Mouse (Mus musculus): ENCODE data around the gene Cyp2j13. TPM values are rescaled to one million over a fixed set of nuclear protein-coding genes. Genes with fewer than 3 reads are reported as not detected.
"Not testable (repeated sequence)": the region's sequence is repeated elsewhere in the genome, so short reads cannot be mapped to it uniquely, and the experiment has no call there.

Gene Cyp2j13
- polyA plus RNA-seq (2012; rRNA removed), result not detected in 2 replicates
- polyA plus RNA-seq (2014; fragmentation: Nextera tagmentation; extraction: Ambion mirVana), result not detected in 2 replicates

- H3K27ac ChIP-seq, result no peak within 1 kb of the TSS
- TF ChIP-seq CTCF (IDR thresholded peaks at IDR 0.05; ENCODE audit: low read depth), result no peak
- no peak for TF ChIP-seq EP300 (IDR thresholded peaks at IDR 0.05; ENCODE audit: low read depth)
- ATAC-seq (ENCODE audit: insufficient read depth), result no peak
- H3K4me3 ChIP-seq (ENCODE audit: insufficient read depth in 1 of 2, low read depth in 2 of 2, low read length in 2 of 2), result no peak within 1 kb of the TSS
- no peaks in the 10 kb centered on the region for H3K9me3 ChIP-seq (ENCODE audit: control insufficient read depth, low read length)
- no peaks in the 10 kb centered on the region for H3K36me3 ChIP-seq (replicated peaks; ENCODE audit: control insufficient read depth, insufficient read depth, low read depth)
- H3K9ac ChIP-seq (replicated peaks), result no peak within 1 kb of the TSS
- no peak for DNase-seq (ENCODE audit: low read depth in 3 of 3, low spot score in 3 of 3)
- H3K27me3 ChIP-seq (ENCODE audit: control insufficient read depth, insufficient read depth, low read length), result no peaks in the 10 kb centered on the region
- H3K4me2 ChIP-seq (ENCODE audit: low read depth), result no peak within 1 kb of the TSS
- WGBS (ENCODE audit: insufficient replicate concordance), result 14% methylated on average over 20 of the region's 20 CpGs
- H3K4me1 ChIP-seq (replicated peaks; ENCODE audit: control insufficient read depth in 2 of 2, insufficient read depth in 2 of 2, low read length in 1 of 2), result no peaks in the 10 kb centered on the region
Measured at GRCm38 (mm10) chr4:96077261-96078125, at the start of gene Cyp2j13. TSS of gene Cyp2j13 (minus strand) at chr4:96077546.

GRCm38 (mm10) chr4:96096841-96097240 lies 19.5 kb upstream of the Cyp2j13 start:
- DNase-seq (ENCODE audit: low read depth in 3 of 3, low spot score in 3 of 3) (no peak), ATAC-seq (ENCODE audit: insufficient read depth) (no peak)
- Histone ChIP-seq H3K9ac (replicated peaks) (no peak overlapping the region), H3K36me3 (replicated peaks; ENCODE audit: control insufficient read depth, insufficient read depth, low read depth) (no peaks in the 10 kb centered on the region), H3K9me3 (ENCODE audit: control insufficient read depth, low read length) (no peaks in the 10 kb centered on the region), H3K4me2 (ENCODE audit: low read depth) (no peak overlapping the region), H3K27ac (no peak overlapping the region), H3K4me1 (replicated peaks; ENCODE audit: control insufficient read depth in 2 of 2, insufficient read depth in 2 of 2, low read length in 1 of 2) (no peaks in the 10 kb centered on the region), H3K4me3 (ENCODE audit: insufficient read depth in 1 of 2, low read depth in 2 of 2, low read length in 2 of 2) (no peak overlapping the region), H3K27me3 (ENCODE audit: control insufficient read depth, insufficient read depth, low read length) (no peaks in the 10 kb centered on the region)
- whole genome bisulfite sequencing (ENCODE audit: insufficient replicate concordance), result 26% methylated on average over 2 of the region's 2 CpGs
- TF ChIP-seq EP300 (IDR thresholded peaks at IDR 0.05; ENCODE audit: low read depth) (no peak), CTCF (IDR thresholded peaks at IDR 0.05; ENCODE audit: low read depth) (no peak)

- Histone ChIP-seq H3K4me1 (replicated peaks; ENCODE audit: control insufficient read depth in 2 of 2, insufficient read depth in 2 of 2, low read length in 1 of 2) (no peaks in the 10 kb centered on the region), H3K27ac (no peak overlapping the region), H3K9ac (replicated peaks) (no peak overlapping the region), H3K9me3 (ENCODE audit: control insufficient read depth, low read length) (no peaks in the 10 kb centered on the region), H3K36me3 (replicated peaks; ENCODE audit: control insufficient read depth, insufficient read depth, low read depth) (no peaks in the 10 kb centered on the region), H3K4me3 (ENCODE audit: insufficient read depth in 1 of 2, low read depth in 2 of 2, low read length in 2 of 2) (no peak overlapping the region), H3K4me2 (ENCODE audit: low read depth) (no peak overlapping the region), H3K27me3 (ENCODE audit: control insufficient read depth, insufficient read depth, low read length) (no peaks in the 10 kb centered on the region)
- no peak for ATAC-seq (ENCODE audit: insufficient read depth)
- no peak for DNase-seq (ENCODE audit: low read depth in 3 of 3, low spot score in 3 of 3)
- TF ChIP-seq EP300 (IDR thresholded peaks at IDR 0.05; ENCODE audit: low read depth) (no peak), CTCF (IDR thresholded peaks at IDR 0.05; ENCODE audit: low read depth) (no peak)
Measured at GRCm38 (mm10) chr4:96091869-96092268, 14.5 kb upstream of the Cyp2j13 start.

GRCm38 (mm10) chr4:96089356-96090048 lies 12.2 kb upstream of the Cyp2j13 start:
- not testable (repeated sequence) for H3K27ac ChIP-seq; H3K4me1 ChIP-seq (replicated peaks; ENCODE audit: control insufficient read depth in 2 of 2, insufficient read depth in 2 of 2, low read length in 1 of 2); H3K27me3 ChIP-seq (ENCODE audit: control insufficient read depth, insufficient read depth, low read length); H3K4me2 ChIP-seq (ENCODE audit: low read depth); H3K9ac ChIP-seq (replicated peaks); H3K36me3 ChIP-seq (replicated peaks; ENCODE audit: control insufficient read depth, insufficient read depth, low read depth); H3K9me3 ChIP-seq (ENCODE audit: control insufficient read depth, low read length); H3K4me3 ChIP-seq (ENCODE audit: insufficient read depth in 1 of 2, low read depth in 2 of 2, low read length in 2 of 2); ATAC-seq (ENCODE audit: insufficient read depth); DNase-seq (ENCODE audit: low read depth in 3 of 3, low spot score in 3 of 3)
- 54% methylated on average over 6 of the region's 6 CpGs for WGBS (ENCODE audit: insufficient replicate concordance)

- Histone ChIP-seq H3K4me1 (replicated peaks; ENCODE audit: control insufficient read depth in 2 of 2, insufficient read depth in 2 of 2, low read length in 1 of 2) (no peaks in the 10 kb centered on the region), H3K27ac (no peak overlapping the region), H3K4me3 (ENCODE audit: insufficient read depth in 1 of 2, low read depth in 2 of 2, low read length in 2 of 2) (no peak overlapping the region), H3K27me3 (ENCODE audit: control insufficient read depth, insufficient read depth, low read length) (no peaks in the 10 kb centered on the region), H3K9me3 (ENCODE audit: control insufficient read depth, low read length) (no peaks in the 10 kb centered on the region), H3K36me3 (replicated peaks; ENCODE audit: control insufficient read depth, insufficient read depth, low read depth) (no peaks in the 10 kb centered on the region), H3K4me2 (ENCODE audit: low read depth) (no peak overlapping the region), H3K9ac (replicated peaks) (no peak overlapping the region)
- ATAC-seq (ENCODE audit: insufficient read depth), result no peak
- no peak for DNase-seq (ENCODE audit: low read depth in 3 of 3, low spot score in 3 of 3)
- TF ChIP-seq CTCF (IDR thresholded peaks at IDR 0.05; ENCODE audit: low read depth), result no peak
- no peak for TF ChIP-seq EP300 (IDR thresholded peaks at IDR 0.05; ENCODE audit: low read depth)
Measured at GRCm38 (mm10) chr4:96078308-96078707, 962 bp upstream of the Cyp2j13 start.
